Mouse (Mus musculus) right cerebral cortex, adult 2 months (tissue): ENCODE data around the gene Pkn3.
A peak's percentile ranks its signal among the peaks of the same experiment; 100 is the strongest.
"Not testable (repeated sequence)": the region's sequence is repeated elsewhere in the genome, so short reads cannot be mapped to it uniquely, and the experiment has no call there.

Experiments used
- DNase-seq, 2 experiments: peaks; one replicate each; pipeline ENCODE4 v3.0.0; 2021 to 2022; ENCODE audit warnings: low spot score in 2 of 2

The Pkn3 gene

DNA sequence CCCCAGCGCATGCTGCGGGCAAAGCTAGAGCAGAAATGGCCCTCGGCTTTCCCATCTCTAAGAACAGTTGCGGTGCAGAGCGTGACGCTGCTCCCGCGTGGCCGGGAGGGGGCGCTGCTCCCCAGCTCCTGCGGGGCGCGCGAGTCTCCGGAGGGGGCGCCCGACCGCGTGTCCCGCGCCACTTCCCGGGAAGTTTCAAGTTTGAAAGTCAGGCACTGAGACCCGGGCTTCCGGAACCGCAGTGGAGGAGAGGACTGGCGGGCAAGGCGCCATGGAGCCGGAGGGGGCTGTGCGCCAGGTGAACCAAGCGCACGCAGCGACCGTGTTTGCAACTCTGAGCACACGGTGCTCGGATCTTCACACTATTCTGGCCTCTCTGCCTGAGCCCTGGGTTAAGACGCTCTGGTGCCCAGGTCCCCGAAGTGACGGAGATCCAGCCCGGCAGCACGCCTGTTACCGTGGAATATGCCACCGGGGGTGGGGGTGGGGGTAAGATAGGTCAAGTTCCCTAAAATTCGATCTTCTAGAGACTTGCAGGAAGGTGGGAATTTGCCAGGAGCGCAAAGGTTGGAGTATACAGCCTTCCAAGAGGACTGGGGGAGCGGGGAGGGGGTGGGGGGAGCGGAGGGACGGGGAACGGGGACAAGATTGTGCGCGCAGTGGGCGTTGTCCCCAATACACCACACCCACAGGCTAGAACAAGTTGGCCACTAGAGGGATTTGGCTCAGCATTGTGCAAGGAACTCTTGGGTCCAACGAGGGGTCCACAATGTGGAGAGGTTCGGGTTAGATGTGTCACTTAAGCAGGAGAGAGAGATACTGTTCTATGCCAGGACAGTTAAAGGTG, at the start of gene Pkn3:
Pkn3 (plus strand) TSS at position 183 of the 847 bp plus-strand sequence.
- DNase-seq: peak; percentile 70 to 74

GRCm38 (mm10) chr2:30032244-30032846, 45.1 kb upstream of the Pkn3 start:
- peak in 1 of 2 experiments; percentile 28 for DNase-seq

GRCm38 (mm10) chr2:30032957-30033356, 44.5 kb upstream of the Pkn3 start:
- peak in 1 of 2 experiments; percentile 26 for DNase-seq

GRCm38 (mm10) chr2:30037762-30038161, 39.7 kb upstream of the Pkn3 start:
- no peak for DNase-seq

DNA sequence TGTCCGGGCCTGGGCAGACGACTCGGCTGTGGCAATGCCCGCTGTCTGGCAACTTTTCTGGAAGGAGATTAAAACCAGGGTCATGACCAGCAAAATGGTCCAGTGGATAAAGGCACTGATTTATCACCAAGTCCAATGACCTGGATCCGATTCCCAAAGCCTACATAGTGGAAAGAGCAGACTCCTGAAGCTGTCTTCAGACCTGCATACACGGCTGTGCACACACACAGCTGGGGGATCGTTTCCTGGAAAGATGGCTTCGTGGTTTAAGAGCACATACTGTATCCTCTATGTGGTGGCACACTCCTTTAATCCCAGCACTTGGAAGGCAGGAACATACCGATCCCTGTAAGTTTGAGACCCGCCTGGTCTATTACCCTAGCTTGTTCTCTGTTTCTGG, 39.1 kb upstream of the Pkn3 start:
- DNase-seq: no peak

- no peak for DNase-seq
These were observed 37.8 kb upstream of the Pkn3 start for GRCm38 (mm10) chr2:30039687-30040086.

DNA sequence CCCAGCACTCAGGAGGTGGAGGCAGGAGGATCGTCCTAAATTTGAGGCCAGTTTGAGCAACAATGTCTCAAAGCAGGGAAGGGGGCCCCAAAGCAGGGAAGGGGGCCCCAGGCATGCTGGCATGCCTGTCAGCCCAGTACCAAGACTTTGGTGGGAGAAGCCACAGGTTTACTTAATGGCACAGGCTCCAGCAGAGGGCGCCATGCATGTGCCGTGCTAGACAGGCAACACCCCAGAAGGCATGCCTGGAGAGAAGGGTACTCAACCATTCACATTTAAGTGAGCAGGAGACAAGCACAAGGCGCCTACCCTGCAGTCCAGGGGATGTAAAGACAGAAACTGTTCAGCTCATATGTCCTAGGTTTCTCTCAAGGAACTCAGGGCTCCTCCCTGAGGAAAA, 35.0 kb upstream of the Pkn3 start:
- peak; percentile 77 to 79 for DNase-seq

GRCm38 (mm10) chr2:30044550-30044949, 32.9 kb upstream of the Pkn3 start:
- DNase-seq: no peak

DNA sequence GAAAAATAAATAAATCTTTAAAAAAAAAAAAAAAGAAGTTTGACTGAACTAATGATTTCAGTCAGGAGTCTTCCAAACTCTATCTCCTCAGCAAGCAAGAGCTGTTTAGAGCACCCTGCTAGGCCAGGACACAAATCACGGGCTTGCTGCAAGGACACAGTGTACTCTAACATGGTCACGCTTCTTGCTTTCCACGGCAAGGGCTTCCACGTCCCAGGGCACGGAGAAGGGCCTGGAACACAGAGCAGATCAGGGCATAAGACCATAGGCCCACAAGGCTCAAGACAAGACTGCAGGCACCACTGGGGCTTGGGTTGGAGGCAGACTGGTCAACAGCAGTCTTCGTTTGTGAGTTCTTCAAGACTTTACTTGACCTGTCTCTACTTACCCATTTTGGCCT, 30.4 kb upstream of the Pkn3 start:
- DNase-seq: no peak

DNA sequence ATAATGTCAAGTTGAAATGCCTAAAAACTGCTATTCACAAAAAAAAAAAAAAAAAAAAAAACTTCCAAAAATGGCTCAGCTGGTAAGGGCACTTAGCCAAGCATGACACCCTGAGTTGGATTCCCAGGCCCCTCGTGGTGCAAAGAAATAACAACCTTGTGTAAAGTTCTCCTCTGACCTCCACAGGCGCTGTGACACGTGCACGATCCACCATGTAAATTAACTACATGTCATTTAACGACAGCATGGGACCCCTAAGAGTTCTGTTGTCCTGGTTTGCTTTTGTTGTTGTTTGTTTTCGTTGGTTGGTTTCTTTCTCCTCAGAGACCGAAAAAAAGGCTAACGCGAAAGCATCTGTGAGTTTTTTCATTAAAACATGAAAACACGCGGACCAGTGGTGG, 29.4 kb upstream of the Pkn3 start:
- DNase-seq: no peak

GRCm38 (mm10) chr2:30048699-30049388, 28.6 kb upstream of the Pkn3 start, which contains the start of gene Wdr34:
Gene Wdr34, minus strand, starts transcription at chr2:30048881.
- DNase-seq: peak; percentile 97 to 98

DNA sequence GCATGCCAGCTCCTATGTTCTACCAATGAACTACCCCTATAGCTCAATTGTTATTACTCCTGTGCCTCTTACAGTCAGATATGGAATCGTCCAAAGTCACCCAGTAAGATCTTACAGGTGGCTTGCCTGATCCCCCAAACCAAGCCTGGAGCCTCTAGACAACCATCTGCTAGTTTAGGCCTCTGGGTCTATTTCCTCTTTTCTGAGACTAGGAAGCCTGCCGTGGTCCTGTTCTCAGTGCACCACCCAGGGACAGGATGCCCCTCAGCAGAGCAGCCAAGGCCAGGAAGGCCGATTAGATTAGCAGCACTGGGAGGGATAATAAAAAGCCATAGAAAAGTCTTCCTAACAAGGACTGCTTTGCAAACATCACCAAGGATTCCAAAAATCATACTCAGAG, 27.7 kb upstream of the Pkn3 start:
- DNase-seq: no peak

GRCm38 (mm10) chr2:30051992-30052761, 25.3 kb upstream of the Pkn3 start:
- DNase-seq: no peak

DNA sequence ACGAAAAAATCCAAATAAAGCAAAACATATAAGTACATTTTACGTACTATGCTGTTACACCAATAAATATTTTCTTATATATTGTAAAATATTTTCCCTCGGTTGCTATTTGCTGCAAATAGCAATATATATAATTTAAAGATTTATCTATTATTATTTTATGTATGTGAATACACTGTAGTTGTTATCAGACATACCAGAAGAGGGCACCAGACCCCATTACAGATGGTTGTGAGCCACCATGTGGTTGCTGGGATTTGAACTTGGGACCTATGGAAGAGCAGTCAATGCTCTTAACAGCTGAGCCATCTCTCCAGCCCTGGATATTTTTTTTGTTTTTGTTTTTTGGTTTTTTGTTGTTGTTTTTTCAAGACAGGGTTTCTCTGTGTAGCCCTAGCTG, 22.2 kb upstream of the Pkn3 start:
- not testable (repeated sequence) for DNase-seq

GRCm38 (mm10) chr2:30056736-30057135, 20.7 kb upstream of the Pkn3 start:
- DNase-seq: no peak

- DNase-seq: no peak
These were observed 20.1 kb upstream of the Pkn3 start, which contains the start of gene Set for GRCm38 (mm10) chr2:30057223-30057904. Gene Set, plus strand, starts transcription at chr2:30057378.

DNA sequence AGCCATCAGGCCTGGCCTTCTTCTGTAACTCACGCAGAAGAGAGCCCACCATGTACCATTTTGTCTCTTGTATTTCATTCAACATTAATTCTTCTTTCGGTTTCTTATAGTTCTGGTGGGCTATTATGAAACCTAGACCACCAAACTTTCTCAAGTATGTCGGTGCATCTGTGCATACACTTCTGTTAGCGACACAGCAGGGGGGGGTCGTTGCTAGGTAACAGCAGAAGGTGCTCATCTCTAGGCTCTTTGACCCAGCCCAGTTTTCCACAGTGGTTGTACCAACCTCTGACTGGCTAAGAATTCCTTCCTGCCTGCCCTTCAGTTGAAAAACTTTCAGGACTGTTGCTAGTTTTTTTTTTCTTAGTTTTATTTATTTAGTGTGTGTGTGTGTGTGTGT, 19.1 kb upstream of the Pkn3 start:
- DNase-seq: no peak

GRCm38 (mm10) chr2:30061215-30062166, 16.0 kb upstream of the Pkn3 start:
- DNase-seq: no peak

GRCm38 (mm10) chr2:30062249-30063093, 15.0 kb upstream of the Pkn3 start:
- DNase-seq: peak; percentile 27 to 38
